ENCODE assay signal across 8 mouse cellular contexts in the genomic region with DNA sequence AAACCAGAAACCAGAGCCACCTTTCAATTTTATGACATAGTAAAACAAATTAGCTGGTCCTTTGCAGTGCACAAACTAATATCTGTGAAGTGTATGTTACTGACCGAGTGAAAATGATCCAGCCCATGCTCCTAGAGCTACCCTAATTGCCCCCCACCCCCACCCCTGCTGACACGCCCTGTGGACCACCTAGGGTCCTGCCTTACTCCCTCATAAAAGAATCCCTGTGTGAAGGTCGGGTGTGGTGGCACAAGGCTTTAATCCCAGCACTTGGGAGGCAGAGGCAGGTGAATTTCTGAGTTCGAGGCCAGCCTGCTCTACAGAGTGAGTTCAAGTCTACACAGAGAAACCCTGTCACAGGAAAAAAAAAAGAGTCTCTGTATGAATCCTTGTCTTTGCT. TPM values are rescaled to one million over a fixed set of nuclear protein-coding genes. Genes with fewer than 3 reads are reported as not detected.
DNase-seq lines count a peak whose midpoint lies in the region; ATAC-seq and TF ChIP-seq lines count a peak whose summit lies in the region.

No protein-coding gene starts in this region.

- no peaks in the 10 kb centered on the region for H3K9me3 ChIP-seq in embryonic facial prominence, embryonic 10.5 days
- no peaks in the 10 kb centered on the region for H3K9me3 ChIP-seq in intestine, embryonic 14.5 days (ENCODE audit: control insufficient read depth, low read length)

- H3K27me3 ChIP-seq in embryonic facial prominence, embryonic 10.5 days (replicated peaks; ENCODE audit: low read depth, poor library complexity, severe bottlenecking) = no peaks in the 10 kb centered on the region
- no peaks in the 10 kb centered on the region for H3K27me3 ChIP-seq in intestine, embryonic 14.5 days (replicated peaks; ENCODE audit: control insufficient read depth, insufficient read depth, low read length)
- H3K27me3 ChIP-seq in myocyte (ENCODE audit: control insufficient read depth, insufficient read depth, insufficient read length) = no peaks in the 10 kb centered on the region

- H3K4me3 ChIP-seq in left cerebral cortex, adult 2 months = peak overlapping the region; percentile 94; the same call in 1 of the 2 replicates
- H3K4me3 ChIP-seq in embryonic facial prominence, embryonic 10.5 days = peak overlapping the region; percentile 100
- peak overlapping the region; percentile 99 for H3K4me3 ChIP-seq in intestine, embryonic 14.5 days (ENCODE audit: low read depth, low read length)
- peak overlapping the region; percentile 96 for H3K4me3 ChIP-seq in myocyte

- ATAC-seq in intestine, embryonic 14.5 days (replicated peaks; ENCODE audit: low FRiP score, low TSS enrichment, low read depth) = no peak
- no peak for ATAC-seq in CD4-positive, CD25-positive, alpha-beta regulatory T cell, adult 4 months
- ATAC-seq in megakaryocyte-erythroid progenitor cell, adult 5-6 weeks (replicated peaks; ENCODE audit: low FRiP score, low TSS enrichment, poor library complexity, severe bottlenecking) = no peak

- TF ChIP-seq CTCF in left cerebral cortex, adult 2 months (IDR thresholded peaks at IDR 0.05) = no peak

- no peak for DNase-seq in left cerebral cortex, adult 2 months (ENCODE audit: extremely low spot score in 1 of 2, low spot score in 2 of 2)
- DNase-seq in left cerebral cortex, postnatal 10 days (ENCODE audit: extremely low spot score in 1 of 2, low spot score in 2 of 2) = no peak
- DNase-seq in embryonic facial prominence, embryonic 10.5 days (ENCODE audit: low spot score) = no peak
- DNase-seq in intestine, embryonic 14.5 days (ENCODE audit: low spot score) = no peak
- DNase-seq in adrenal gland, adult 2 months = no peak

- intact Hi-C loops in left cerebral cortex, adult 2 months (cut with DNase I) = no loop called here
- intact Hi-C loops in left cerebral cortex, postnatal 10 days (cut with DNase I) = no loop called here

- peak overlapping the region; percentile 52 for H3K4me2 ChIP-seq in intestine, embryonic 14.5 days (ENCODE audit: low read length)
- H3K4me2 ChIP-seq in myocyte (ENCODE audit: low read depth) = peak overlapping the region; percentile 92

- H3ac ChIP-seq in myocyte (ENCODE audit: control insufficient read depth, insufficient read length) = peak overlapping the region; percentile 51

- 66% methylated on average over 4 of the region's 4 CpGs for WGBS in embryonic facial prominence, embryonic 10.5 days
- 61% methylated on average over 4 of the region's 4 CpGs for WGBS in intestine, embryonic 14.5 days

- peaks cover 24% of the 10 kb centered on the region for H3K4me1 ChIP-seq in embryonic facial prominence, embryonic 10.5 days
- peaks cover 19% of the 10 kb centered on the region for H3K4me1 ChIP-seq in intestine, embryonic 14.5 days (replicated peaks; ENCODE audit: control insufficient read depth, insufficient read depth, low read length)

- no peak for TF ChIP-seq POLR2A in myocyte (IDR thresholded peaks at IDR 0.05; ENCODE audit: insufficient read length, low read depth)

- H3K9ac ChIP-seq in intestine, embryonic 14.5 days (ENCODE audit: low read length) = peak overlapping the region; percentile 99; the same call in 1 of the 2 replicates

- no peak overlapping the region for H3K27ac ChIP-seq in left cerebral cortex, adult 2 months
- H3K27ac ChIP-seq in embryonic facial prominence, embryonic 10.5 days (replicated peaks) = no peak overlapping the region
- no peak overlapping the region for H3K27ac ChIP-seq in intestine, embryonic 14.5 days (ENCODE audit: low read depth)

- peaks cover 61% of the 10 kb centered on the region for H3K79me2 ChIP-seq in myocyte (ENCODE audit: control insufficient read depth, insufficient read depth)

- H3K36me3 ChIP-seq in embryonic facial prominence, embryonic 10.5 days (replicated peaks) = peaks cover 50% of the 10 kb centered on the region
- H3K36me3 ChIP-seq in intestine, embryonic 14.5 days (ENCODE audit: control insufficient read depth, insufficient read depth, low read length) = peaks cover 33% of the 10 kb centered on the region
- H3K36me3 ChIP-seq in myocyte (ENCODE audit: control insufficient read depth, insufficient read depth) = peaks cover 16% of the 10 kb centered on the region

TF ChIP-seq in myocyte, 11 proteins besides CTCF, POLR2A, EP300 and RAD21:
- TF ChIP-seq MYOG (IDR thresholded peaks at IDR 0.05; ENCODE audit: control insufficient read depth in 1 of 3, insufficient read depth in 1 of 3, insufficient read length in 2 of 3, low read depth in 2 of 3) (no peak), CEBPB (IDR thresholded peaks at IDR 0.05; ENCODE audit: insufficient read depth, poor library complexity, severe bottlenecking) (no peak)

RNA-seq across cellular contexts. Expression of gene Gid8, which starts 1.6 kb away (rescaled TPM):
- total RNA-seq in left cerebral cortex, adult 2 months (2021) = 10 to 100 TPM; 62.9 to 65.5 TPM
- total RNA-seq in left cerebral cortex, postnatal 10 days (2021) = 10 to 100 TPM; 62.4 to 66.6 TPM
- 46.7 and 51.7 TPM in 2 replicates for polyA plus RNA-seq in embryonic facial prominence, embryonic 10.5 days (2016; fragmentation: Nextera tagmentation; extraction: Ambion mirVana)
- polyA plus RNA-seq in intestine, embryonic 14.5 days (2014; fragmentation: Nextera tagmentation; extraction: Ambion mirVana) = 51.7 and 52.0 TPM in 2 replicates
- 44.9 TPM for polyA plus RNA-seq in myocyte (2012; fragmentation: generic; extraction: Trizol)
- 10 to 100 TPM; 11.4 to 22.0 TPM for polyA plus RNA-seq in CD4-positive, CD25-positive, alpha-beta regulatory T cell, adult 4 months (2017; shearing (Covaris generic))
- total RNA-seq in adrenal gland, adult 2 months (2021) = 10 to 100 TPM; 58.3 to 61.8 TPM
- polyA plus RNA-seq in adrenal gland, adult 2 months (2012; rRNA removed) = 11.3 and 12.2 TPM in 2 replicates
- total RNA-seq in megakaryocyte-erythroid progenitor cell, adult 5-6 weeks (2014; fragmentation: Nextera tagmentation) = 88.4 and 102 TPM in 2 replicates
- 124 and 144 TPM in 2 replicates for total RNA-seq in megakaryocyte-erythroid progenitor cell, adult 5-6 weeks (2017)

RNA-seq across cellular contexts. Expression of gene Dido1, which starts 1.7 kb away (rescaled TPM):
- 10 to 100 TPM; 59.5 to 60.2 TPM for total RNA-seq in left cerebral cortex, adult 2 months (2021)
- 10 to 100 TPM; 56.0 to 56.3 TPM for total RNA-seq in left cerebral cortex, postnatal 10 days (2021)
- 33.1 and 34.3 TPM in 2 replicates for polyA plus RNA-seq in embryonic facial prominence, embryonic 10.5 days (2016; fragmentation: Nextera tagmentation; extraction: Ambion mirVana)
- polyA plus RNA-seq in intestine, embryonic 14.5 days (2014; fragmentation: Nextera tagmentation; extraction: Ambion mirVana) = 31.0 and 31.6 TPM in 2 replicates
- polyA plus RNA-seq in myocyte (2012; fragmentation: generic; extraction: Trizol) = 9.3 TPM
- 10 to 100 TPM; 49.7 to 73.1 TPM for polyA plus RNA-seq in CD4-positive, CD25-positive, alpha-beta regulatory T cell, adult 4 months (2017; shearing (Covaris generic))
- total RNA-seq in adrenal gland, adult 2 months (2021) = 10 to 100 TPM; 36.6 to 38.6 TPM
- polyA plus RNA-seq in adrenal gland, adult 2 months (2012; rRNA removed) = 7.3 and 8.7 TPM in 2 replicates
- 52.3 and 60.6 TPM in 2 replicates for total RNA-seq in megakaryocyte-erythroid progenitor cell, adult 5-6 weeks (2014; fragmentation: Nextera tagmentation)
- total RNA-seq in megakaryocyte-erythroid progenitor cell, adult 5-6 weeks (2017) = 43.0 and 54.0 TPM in 2 replicates

RNA-seq across cellular contexts. Expression of gene Slc17a9, which starts 13.5 kb away (rescaled TPM):
- under 1 TPM in 1 of 2 experiments, not detected in 1; 0.57 TPM for total RNA-seq in left cerebral cortex, adult 2 months (2021)
- total RNA-seq in left cerebral cortex, postnatal 10 days (2021) = under 1 TPM; 0.28 to 0.77 TPM
- polyA plus RNA-seq in embryonic facial prominence, embryonic 10.5 days (2016; fragmentation: Nextera tagmentation; extraction: Ambion mirVana) = 0.38 and 0.66 TPM in 2 replicates
- polyA plus RNA-seq in intestine, embryonic 14.5 days (2014; fragmentation: Nextera tagmentation; extraction: Ambion mirVana) = 1.9 and 2.1 TPM in 2 replicates
- polyA plus RNA-seq in myocyte (2012; fragmentation: generic; extraction: Trizol) = 0.22 TPM
- polyA plus RNA-seq in CD4-positive, CD25-positive, alpha-beta regulatory T cell, adult 4 months (2017; shearing (Covaris generic)) = 100 to 1,000 TPM in 1 of 2 experiments, 10 to 100 TPM in 1; 77.3 to 114 TPM
- under 1 TPM; 0.52 TPM for total RNA-seq in adrenal gland, adult 2 months (2021)
- polyA plus RNA-seq in adrenal gland, adult 2 months (2012; rRNA removed) = 2.7 and 3.8 TPM in 2 replicates
- total RNA-seq in megakaryocyte-erythroid progenitor cell, adult 5-6 weeks (2014; fragmentation: Nextera tagmentation) = 15.2 and 16.4 TPM in 2 replicates
- total RNA-seq in megakaryocyte-erythroid progenitor cell, adult 5-6 weeks (2017) = 2.8 and 5.0 TPM in 2 replicates

Comparison
In these comparisons a context has a peak if more than half of its experiments do, and no peak if none do; other contexts are left out.
1. RNA of gene Slc17a9, which starts 13.5 kb away (polyA plus RNA-seq): 77.3 to 114 TPM in CD4-positive, CD25-positive, alpha-beta regulatory T cell, adult 4 months; 2.7 to 3.8 TPM in adrenal gland, adult 2 months, 1.9 to 2.1 TPM in intestine, embryonic 14.5 days, 0.38 to 0.66 TPM in embryonic facial prominence, embryonic 10.5 days and 0.22 TPM in myocyte (single experiment); every median in the first group is over 10 times any median in the second.
2. Peak in every context shown above with its lines, with median percentiles within 50 percentile points of each other: H3K4me3 ChIP-seq.